Mouse (Mus musculus) embryonic facial prominence, embryonic 10.5 days (tissue): Measurements from ENCODE around the gene Ttc26. TPM values are rescaled to one million over a fixed set of nuclear protein-coding genes. Genes with fewer than 3 reads are reported as not detected.
A peak's percentile ranks its signal among the peaks of the same experiment; 100 is the strongest.
"Not testable (repeated sequence)": the region's sequence is repeated elsewhere in the genome, so short reads cannot be mapped to it uniquely, and the experiment has no call there.

ENCODE experiments used
- DNase-seq: peaks from one replicate; pipeline ENCODE4 v3.0.0-alpha.2; 2017; ENCODE audit warnings: low spot score
- H3K27ac ChIP-seq: fragments of 300-500 bp; sonication (generic); replicated peaks from 2 replicates; pipeline ENCODE4 v1.5.1; 2016; ENCODE audit warnings: mild to moderate bottlenecking
- H3K27me3 ChIP-seq: fragments of 300-500 bp; sonication (generic); replicated peaks from 2 replicates; pipeline ENCODE4 v1.6.1; 2016; ENCODE audit warnings: low read depth, mild to moderate bottlenecking; ENCODE audit not compliant: poor library complexity, severe bottlenecking
- H3K36me3 ChIP-seq: fragments of 300-500 bp; sonication (generic); replicated peaks from 2 replicates; pipeline ENCODE4 v1.6.1; 2016; ENCODE audit warnings: mild to moderate bottlenecking, moderate library complexity
- H3K4me1 ChIP-seq: fragments of 300-500 bp; sonication (generic); 2 replicates; pipeline ENCODE4 v1.6.1; 2016
- H3K4me3 ChIP-seq: fragments of 300-500 bp; sonication (generic); 2 replicates; pipeline ENCODE4 v1.5.1; 2016; ENCODE audit warnings: mild to moderate bottlenecking, moderate library complexity
- H3K9me3 ChIP-seq: fragments of 300-500 bp; sonication (generic); 2 replicates; pipeline ENCODE4 v1.6.1; 2016; ENCODE audit warnings: mild to moderate bottlenecking
- WGBS: fragments of 180-500 bp; shearing (Covaris S2); methylation state at CpG from one replicate; pipeline ENCODE4 v1.1.7; 2016; 5-methylcytosine and 5-hydroxymethylcytosine counted together
- polyA plus RNA-seq: library from polyadenylated mRNA; unstranded; fragments of >200 nt; fragmentation: Nextera tagmentation; extraction: Ambion mirVana; gene quantifications from 2 replicates; pipeline ENCODE4 v1.2.1, GENCODE M21; 2016

The Ttc26 gene
- polyA plus RNA-seq, 1 experiment from 2014 or later, result 14.4 TPM

DNA sequence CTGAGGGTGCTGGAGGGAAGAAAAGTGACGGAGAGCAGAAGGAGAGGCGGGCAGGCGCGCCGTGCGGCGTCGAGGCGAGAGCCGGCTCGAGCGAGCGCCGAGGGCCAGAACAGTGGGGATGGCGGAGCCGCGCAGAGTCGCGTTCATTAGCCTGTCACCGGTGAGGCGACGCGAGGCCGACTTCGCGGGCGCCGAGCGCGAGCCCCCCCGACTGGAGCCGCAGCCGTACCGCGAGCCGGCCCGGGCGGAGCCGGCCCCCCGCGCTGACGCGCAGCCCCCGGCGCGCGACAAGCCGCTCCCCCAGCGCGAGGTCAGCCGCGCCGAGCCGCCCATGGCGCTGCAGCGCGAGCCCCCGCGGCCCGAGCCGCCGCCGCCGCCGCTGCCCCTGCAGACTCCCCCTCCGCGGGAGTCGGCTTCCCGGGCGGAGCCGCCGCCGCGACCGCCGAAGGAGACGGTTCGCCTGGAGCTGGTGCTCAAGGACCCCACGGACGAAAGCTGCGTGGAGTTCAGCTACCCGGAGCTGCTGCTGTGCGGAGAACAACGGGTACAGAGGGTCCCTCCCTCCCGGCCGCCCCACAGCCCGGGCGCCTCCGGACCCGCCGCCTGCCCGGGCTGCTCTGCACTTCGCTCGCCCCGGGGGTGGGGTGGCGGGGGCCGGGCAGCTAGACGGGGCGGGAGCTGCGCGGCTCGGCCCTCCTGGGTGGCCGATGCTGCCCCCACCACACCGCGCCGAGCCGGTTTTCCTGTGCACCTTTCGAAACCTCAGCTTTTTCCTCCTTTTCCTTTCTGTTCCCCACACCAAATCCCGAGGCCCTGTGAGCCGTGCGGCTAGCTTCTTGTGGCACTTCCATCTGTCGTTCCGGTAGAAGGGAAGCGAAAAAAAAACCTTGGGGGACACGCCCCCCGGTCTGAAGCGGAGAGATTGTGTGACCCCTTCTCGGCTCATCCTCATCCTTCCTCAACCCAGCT lies 53.1 kb downstream of the Ttc26 start:
- no peaks in the 10 kb centered on the region for H3K36me3 ChIP-seq
- no peaks in the 10 kb centered on the region for H3K9me3 ChIP-seq
- under 1% methylated on average over 118 of the region's 118 CpGs for WGBS
- H3K4me1 ChIP-seq, result peaks cover 10% of the 10 kb centered on the region
- peak; percentile 71 for DNase-seq
- peak overlapping the region; percentile 93 for H3K4me3 ChIP-seq
- peak overlapping the region; percentile 96 for H3K27ac ChIP-seq
- H3K27me3 ChIP-seq, result no peaks in the 10 kb centered on the region

DNA sequence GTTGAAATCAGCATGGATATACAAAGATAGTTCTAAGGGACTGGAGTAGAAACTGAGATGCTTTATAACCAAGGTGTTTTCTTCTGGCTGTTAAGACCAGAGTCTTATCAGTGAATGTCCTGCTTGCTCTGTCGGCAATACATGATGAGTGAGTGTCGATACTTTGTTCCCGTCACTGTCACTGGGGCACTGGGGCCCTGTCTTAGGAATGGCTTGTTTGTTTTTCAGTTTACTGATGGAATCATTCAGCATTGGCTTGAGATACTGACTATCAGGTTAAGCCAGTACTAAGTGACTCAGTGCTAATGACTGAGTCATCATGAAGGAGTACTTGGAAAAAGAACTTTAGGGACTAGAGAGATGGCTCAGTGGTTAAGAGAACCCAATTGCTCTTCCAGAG lies 62.6 kb downstream of the Ttc26 start:
- Histone ChIP-seq H3K36me3 (peaks cover 67% of the 10 kb centered on the region), H3K27ac (no peak overlapping the region)

DNA sequence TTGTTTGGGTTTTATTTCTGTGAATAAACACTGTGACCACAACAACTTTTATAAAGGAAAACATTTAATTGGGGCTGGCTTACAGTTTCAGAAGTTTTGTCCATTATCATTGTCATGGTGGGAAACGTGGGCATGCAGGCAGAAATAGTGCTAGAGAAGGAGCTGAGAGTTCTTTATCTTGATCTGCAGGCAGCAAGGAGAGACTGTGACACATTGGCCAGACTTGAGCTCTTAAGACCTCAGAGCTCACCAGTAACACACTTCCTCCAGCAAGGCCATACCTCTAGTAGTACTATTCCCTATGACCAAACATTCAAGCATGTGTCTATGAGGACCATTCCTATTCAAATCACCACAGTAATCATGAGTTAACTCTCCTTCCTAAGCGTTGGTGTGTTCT lies 67.0 kb downstream of the Ttc26 start:
- DNase-seq, result no peak

More for the DNA sequence above, 62.6 kb downstream of the Ttc26 start:
- WGBS, result 90% methylated on average over 3 of the region's 3 CpGs
- no peaks in the 10 kb centered on the region for H3K9me3 ChIP-seq
- no peak overlapping the region for H3K4me3 ChIP-seq
- H3K27me3 ChIP-seq, result no peaks in the 10 kb centered on the region
- no peaks in the 10 kb centered on the region for H3K4me1 ChIP-seq
- no peak for DNase-seq

DNA sequence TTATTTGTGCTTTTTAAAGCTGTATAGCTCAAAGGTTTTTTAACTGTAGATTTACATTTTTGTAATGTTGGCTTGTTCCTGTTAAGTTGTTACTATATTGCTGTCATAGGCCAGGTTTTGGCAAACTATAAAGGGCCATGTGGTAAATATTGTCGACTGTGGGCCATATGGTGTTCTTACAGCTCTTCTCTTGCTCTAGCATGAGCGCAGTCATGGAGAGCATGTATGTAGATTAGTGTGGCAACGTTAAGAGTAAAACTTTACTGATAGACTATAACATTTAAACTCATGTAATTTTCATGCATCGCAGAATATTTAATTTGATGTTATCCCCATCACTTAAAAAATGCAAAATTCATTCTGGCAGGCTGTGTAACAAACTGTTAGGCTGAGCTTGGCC lies 71.8 kb downstream of the Ttc26 start:
- Histone ChIP-seq H3K27me3 (no peaks in the 10 kb centered on the region), H3K27ac (no peak overlapping the region), H3K9me3 (no peaks in the 10 kb centered on the region), H3K4me1 (no peaks in the 10 kb centered on the region), H3K36me3 (peaks cover 96% of the 10 kb centered on the region), H3K4me3 (no peak overlapping the region)
- DNase-seq, result no peak
- WGBS, result 96% methylated on average over 4 of the region's 4 CpGs

More for the DNA sequence above, 67.0 kb downstream of the Ttc26 start:
- WGBS, result 87% methylated on average over 2 of the region's 2 CpGs
- no peaks in the 10 kb centered on the region for H3K4me1 ChIP-seq
- no peaks in the 10 kb centered on the region for H3K27me3 ChIP-seq
- H3K27ac ChIP-seq, result no peak overlapping the region
- no peak overlapping the region for H3K4me3 ChIP-seq
- H3K36me3 ChIP-seq, result peaks cover 84% of the 10 kb centered on the region
- no peaks in the 10 kb centered on the region for H3K9me3 ChIP-seq

DNA sequence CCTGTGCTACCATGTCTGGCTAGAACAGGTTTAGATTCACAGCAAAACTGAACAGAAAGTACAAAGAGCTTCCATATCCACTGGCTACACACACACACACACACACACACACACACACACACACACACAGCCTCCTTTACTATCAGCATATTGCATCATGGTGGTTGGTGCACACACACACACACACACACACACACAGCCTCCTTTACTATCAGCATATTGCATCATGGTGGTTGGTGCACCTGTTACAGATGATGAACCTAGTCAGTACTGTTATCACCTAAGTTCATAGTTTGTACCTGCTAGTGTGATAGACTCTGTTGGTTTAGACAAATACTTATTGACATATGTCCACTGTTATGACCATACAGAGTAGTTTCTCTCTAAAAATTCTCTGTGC lies 75.2 kb downstream of the Ttc26 start:
- DNase-seq, H3K4me3 ChIP-seq, H3K27me3 ChIP-seq, H3K4me1 ChIP-seq, H3K9me3 ChIP-seq, H3K27ac ChIP-seq: not testable (repeated sequence)
- peaks cover 81% of the 10 kb centered on the region for H3K36me3 ChIP-seq

DNA sequence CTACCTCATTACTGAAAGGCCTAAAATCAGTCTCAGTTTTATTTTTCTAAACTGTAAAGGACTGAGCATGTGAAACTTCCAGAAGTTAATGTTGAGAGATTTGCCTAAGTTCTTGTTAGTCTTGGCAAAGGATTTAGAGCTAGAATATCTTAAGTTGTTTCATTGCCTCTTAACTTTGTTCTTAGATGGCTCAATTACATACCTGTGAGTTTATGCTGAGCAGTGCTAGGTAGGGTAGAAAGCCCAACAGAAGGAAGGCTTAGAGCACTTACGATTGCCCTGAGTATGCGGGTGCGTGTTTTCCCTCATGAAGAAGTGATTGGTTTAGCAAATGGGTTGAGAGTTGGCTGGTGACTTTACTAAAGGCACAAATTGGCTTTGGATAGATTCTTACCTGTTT lies 76.8 kb downstream of the Ttc26 start:
- WGBS, result 96% methylated on average over 3 of the region's 3 CpGs
- no peak overlapping the region for H3K27ac ChIP-seq
- no peak overlapping the region for H3K4me3 ChIP-seq
- H3K36me3 ChIP-seq, result peaks cover 81% of the 10 kb centered on the region
- no peaks in the 10 kb centered on the region for H3K4me1 ChIP-seq
- no peak for DNase-seq
- H3K9me3 ChIP-seq, result no peaks in the 10 kb centered on the region
- no peaks in the 10 kb centered on the region for H3K27me3 ChIP-seq

DNA sequence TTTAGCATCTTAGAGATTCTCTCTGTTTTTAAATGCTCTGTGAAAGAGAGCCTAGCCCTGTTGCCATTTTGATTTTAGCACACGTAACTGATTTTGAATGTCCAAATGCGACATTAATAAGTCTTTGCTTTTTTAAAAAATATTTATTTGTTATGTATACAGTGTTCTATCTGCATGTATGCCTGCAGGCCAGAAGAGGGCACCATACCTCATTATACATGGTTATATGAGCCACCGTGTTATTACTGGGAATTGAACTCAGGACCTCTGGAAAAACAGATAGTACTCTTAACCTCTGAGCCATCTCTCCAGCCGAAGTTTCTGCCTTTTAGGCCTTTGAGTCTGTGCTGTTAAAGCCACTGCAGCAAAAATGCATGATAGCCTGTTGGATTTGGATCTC lies 88.3 kb downstream of the Ttc26 start:
- Histone ChIP-seq H3K4me3 (no peak overlapping the region), H3K36me3 (peaks cover 80% of the 10 kb centered on the region), H3K27me3 (no peaks in the 10 kb centered on the region), H3K9me3 (no peaks in the 10 kb centered on the region; the same call in 1 of the 2 replicates), H3K27ac (no peak overlapping the region), H3K4me1 (no peaks in the 10 kb centered on the region)
- no peak for DNase-seq
- WGBS, result 89% methylated on average over 4 of the region's 4 CpGs

Other genes with a start within 250 kb of the Ttc26 start
- 7.4 and 8.1 TPM in 2 replicates for gene D630045J12Rik, start 127.5 kb upstream of the Ttc26 start, polyA plus RNA-seq
- gene Zc3hav1l, start 82.2 kb upstream of the Ttc26 start, polyA plus RNA-seq, result 17.0 and 17.5 TPM in 2 replicates
- 1.9 and 2.5 TPM in 2 replicates for gene Zc3hav1, start 26.9 kb upstream of the Ttc26 start, polyA plus RNA-seq
- 14.9 and 16.8 TPM in 2 replicates for gene Ubn2, start 52.5 kb downstream of the Ttc26 start, polyA plus RNA-seq
- gene Fmc1, start 152.0 kb downstream of the Ttc26 start, polyA plus RNA-seq, result 97.6 and 102 TPM in 2 replicates
- 36.4 and 38.4 TPM in 2 replicates for gene Luc7l2, start 169.9 kb downstream of the Ttc26 start, polyA plus RNA-seq